Mouse (Mus musculus) gastrocnemius, adult 18-20 months (tissue): ENCODE results near the gene Ntm. TPM values are rescaled to one million over a fixed set of nuclear protein-coding genes. Genes with fewer than 3 reads are reported as not detected.

Experiments
- DNase-seq: peaks from one replicate; pipeline ENCODE4 v3.0.0; 2021; ENCODE audit warnings: low spot score
- total RNA-seq, 2 experiments: library from RNA; stranded (reverse); gene quantifications; 2 replicates each; pipeline ENCODE4 v1.2.3; 2021

Ntm gene
- total RNA-seq, 2 experiments from 2014 or later = 0.41 to 1.0 TPM

DNA sequence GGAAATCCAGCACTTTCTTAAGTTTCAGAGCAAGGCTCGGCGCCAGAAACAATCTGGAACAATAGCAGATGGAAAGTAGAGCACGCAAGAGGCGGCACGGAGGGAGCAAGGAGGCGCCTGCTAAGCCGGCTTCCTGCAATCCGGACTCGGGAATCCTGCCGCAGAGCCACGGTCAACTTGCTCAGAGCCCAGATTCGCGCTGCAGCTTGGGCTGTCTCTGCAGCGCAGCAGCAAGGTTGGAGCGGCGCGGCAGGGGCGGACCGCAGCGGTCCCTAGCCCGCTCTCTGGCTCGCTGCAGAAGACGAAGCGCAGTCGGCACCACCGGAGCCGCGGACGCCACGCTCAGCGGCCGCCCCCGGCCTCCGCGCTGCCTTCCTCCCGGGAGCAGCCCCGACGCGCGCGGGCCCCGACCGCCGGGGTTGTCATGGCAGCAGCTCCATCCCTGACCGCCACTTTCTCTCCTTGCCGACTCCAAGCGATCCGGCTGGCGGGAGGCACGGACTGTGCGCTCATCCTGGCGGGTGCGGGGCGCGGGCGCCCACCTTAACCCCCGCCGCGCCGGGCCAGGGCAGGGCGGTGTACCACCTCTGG is 550.7 kb downstream of the Ntm start:
- DNase-seq = peak; percentile 14

- DNase-seq = peak; percentile 20
Measured at GRCm38 (mm10) chr9:29411408-29412180, 551.3 kb downstream of the Ntm start.

- no peak for DNase-seq
Measured at GRCm38 (mm10) chr9:29410728-29411407, 552.1 kb downstream of the Ntm start.

- DNase-seq = no peak
Measured at GRCm38 (mm10) chr9:29410284-29410683, 552.7 kb downstream of the Ntm start.

GRCm38 (mm10) chr9:29409216-29409907 is 553.6 kb downstream of the Ntm start:
- DNase-seq = peak; percentile 28

DNA sequence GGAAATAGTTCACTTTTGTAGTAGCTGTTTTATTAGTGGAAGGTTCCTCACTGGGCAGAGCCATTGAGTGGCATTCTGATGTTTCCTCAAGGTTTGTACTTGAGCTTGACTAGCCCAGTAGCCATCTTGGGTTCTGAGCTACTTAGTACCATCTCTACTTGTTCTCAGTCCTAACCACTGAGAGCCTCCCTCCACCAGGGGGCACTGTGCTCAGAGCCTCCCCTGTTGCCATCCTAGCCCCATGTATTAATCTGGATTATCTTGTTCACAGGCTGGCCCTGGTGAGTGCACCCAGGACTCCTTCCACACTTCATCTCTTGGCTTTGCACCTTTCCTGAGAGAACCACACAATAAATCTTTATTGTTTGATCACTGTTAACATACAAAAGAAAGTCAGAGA is 555.0 kb downstream of the Ntm start:
- no peak for DNase-seq

DNA sequence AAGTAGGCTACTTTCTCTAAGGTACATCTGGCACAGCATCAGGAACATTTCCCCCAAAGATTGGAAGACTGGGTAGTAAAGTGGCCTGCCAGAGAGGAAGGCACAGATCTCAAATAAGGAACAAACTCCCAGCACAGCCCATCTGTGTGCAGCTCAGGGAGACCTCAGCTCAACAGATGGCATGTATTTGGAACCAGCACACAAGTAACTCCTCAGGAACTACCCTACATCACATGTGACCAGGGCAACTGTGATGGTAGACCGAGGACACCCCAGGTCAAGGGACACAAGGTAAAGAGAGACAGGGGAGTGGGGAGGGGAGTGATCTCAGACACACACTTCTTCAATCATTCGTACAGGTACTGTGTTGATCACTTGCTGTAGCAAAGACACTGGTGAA is 556.0 kb downstream of the Ntm start:
- DNase-seq = no peak

GRCm38 (mm10) chr9:29406046-29406445 is 556.9 kb downstream of the Ntm start:
- no peak for DNase-seq

- DNase-seq = no peak
Measured at GRCm38 (mm10) chr9:29400151-29400550, 562.8 kb downstream of the Ntm start.

DNA sequence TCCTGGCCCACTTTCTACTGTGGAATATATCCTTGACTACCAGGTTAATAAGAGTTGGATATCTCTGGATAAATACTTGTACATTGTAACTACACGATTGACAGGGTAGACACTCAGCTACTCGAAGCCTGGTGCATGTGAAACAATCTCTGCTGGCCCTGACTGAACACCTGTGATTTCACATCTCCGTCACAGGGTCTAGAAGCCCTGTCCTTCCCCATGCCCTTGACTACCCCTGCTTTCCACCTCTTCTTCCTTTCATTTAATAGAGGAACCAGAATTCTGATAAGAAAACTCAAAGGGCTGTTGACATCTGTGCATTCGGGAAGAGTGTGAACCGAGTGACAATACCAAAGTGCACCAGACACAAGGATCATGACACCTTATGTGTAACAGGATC is 566.8 kb downstream of the Ntm start:
- DNase-seq = no peak

- no peak for DNase-seq
Measured at GRCm38 (mm10) chr9:29393136-29393535, 569.8 kb downstream of the Ntm start.

GRCm38 (mm10) chr9:29390796-29391517 is 572.0 kb downstream of the Ntm start:
- no peak for DNase-seq

DNA sequence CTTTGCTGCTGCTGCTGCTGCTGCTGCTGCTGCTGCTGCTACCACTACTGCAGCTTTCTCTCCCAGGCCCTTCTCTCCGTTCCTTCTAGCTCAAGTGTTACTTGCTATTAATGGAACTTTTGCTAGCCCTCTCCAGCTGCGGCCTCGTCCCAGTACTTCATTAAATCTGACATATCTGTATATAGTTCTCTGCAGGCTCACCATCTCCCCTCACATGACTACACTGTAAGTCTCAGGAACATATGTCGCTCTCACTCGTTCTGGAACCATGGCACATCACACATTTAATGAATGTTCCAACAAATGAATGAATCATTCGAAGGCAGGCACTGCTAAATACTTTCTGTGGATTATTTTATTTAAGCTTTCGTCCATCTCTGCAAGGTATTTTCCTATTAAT is 573.7 kb downstream of the Ntm start:
- no peak for DNase-seq

DNA sequence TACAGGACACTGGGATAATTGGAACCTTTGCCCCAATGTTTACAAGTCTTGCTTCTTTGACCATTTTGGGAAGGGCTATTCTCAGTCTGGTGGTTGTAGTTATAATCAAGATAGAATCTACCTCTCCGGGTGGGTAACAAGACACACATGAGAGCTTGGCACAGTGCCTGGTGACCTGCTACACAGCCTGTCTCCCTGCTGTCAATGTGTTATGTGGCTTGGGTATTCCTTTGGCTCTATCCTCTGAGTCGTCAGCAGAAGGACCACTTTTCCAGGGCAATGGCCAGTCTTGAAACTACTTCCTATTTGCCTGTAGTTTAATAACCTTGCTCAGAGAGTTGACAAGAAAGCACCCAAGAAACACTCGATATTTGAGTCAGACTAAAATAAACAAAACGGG is 575.8 kb downstream of the Ntm start:
- no peak for DNase-seq

GRCm38 (mm10) chr9:29377172-29378002 is 585.6 kb downstream of the Ntm start:
- no peak for DNase-seq

DNA sequence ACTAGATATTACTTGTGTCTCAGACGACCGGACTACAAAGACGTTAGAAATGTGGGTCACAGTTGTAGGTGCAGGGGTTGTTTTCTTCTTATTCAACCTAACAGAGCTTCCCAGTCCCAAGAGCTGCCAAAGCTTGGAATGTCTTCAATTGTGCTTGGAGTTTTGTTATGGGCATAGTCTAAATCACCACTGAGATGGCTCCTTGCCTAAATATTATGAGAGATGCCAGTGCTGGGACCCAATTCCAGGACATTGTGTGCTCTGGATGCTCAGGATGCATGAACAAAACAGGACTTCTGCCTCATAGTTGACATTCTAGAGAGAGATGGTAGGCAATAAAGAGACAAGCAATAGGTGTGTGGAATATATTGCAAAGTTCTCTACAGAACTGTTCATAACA is 591.6 kb downstream of the Ntm start:
- DNase-seq = no peak

DNA sequence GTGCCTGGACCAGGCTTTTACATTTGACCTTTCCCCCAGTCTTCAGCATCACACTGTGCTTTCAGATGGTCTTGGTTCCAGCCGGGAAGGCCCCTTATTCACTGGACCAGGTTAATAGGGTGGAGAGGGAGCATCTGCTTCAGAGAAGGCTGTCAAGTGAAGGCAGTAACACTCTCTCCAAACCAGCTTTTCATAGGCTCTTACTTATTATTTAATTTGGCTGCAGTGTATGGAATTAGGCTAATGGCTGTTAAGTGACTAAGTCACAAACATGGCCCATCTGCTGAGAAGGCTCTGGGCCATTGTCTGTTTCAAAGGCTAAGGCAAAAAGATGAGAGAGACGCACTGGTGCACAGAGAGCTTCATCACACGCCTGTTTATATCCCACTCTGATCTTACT is 593.3 kb downstream of the Ntm start:
- DNase-seq = no peak

DNA sequence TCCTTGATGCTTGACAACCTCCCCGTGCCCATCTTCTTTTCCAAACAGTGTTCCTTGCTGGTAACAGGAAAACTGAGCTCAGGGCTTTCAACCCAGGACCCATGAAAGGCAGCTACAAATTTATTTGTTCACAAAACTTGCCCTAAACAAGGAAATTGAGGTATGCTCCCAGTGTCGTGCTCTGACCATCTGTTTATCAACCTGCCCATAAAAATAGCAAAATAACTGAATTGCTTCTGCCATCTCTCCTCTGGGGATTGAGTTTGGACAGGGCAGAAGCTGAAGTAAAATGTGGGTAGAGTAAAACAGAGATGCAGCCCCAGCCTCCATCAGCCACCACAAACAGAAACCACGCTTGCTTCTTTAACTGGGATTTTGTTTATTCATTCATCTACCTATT is 594.6 kb downstream of the Ntm start:
- no peak for DNase-seq

DNA sequence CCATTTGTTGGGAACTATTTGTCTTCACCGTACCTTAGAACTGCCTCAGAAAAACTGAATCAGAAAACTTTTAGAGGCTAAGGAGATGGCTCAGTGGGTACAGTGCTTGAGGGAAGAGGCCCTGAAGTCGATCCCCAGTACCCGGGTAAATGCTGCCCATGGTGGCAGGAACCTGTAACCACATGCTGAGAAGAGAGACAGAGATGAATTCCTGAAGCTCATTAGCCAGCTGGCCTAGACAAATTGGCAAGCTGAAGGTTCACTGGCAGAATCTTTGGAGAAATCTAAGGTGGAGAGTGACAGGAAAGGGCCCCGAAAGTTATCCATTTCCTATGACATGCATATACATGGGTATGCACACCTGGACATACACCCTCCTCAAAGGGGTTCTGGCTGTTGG is 605.1 kb downstream of the Ntm start:
- no peak for DNase-seq

DNA sequence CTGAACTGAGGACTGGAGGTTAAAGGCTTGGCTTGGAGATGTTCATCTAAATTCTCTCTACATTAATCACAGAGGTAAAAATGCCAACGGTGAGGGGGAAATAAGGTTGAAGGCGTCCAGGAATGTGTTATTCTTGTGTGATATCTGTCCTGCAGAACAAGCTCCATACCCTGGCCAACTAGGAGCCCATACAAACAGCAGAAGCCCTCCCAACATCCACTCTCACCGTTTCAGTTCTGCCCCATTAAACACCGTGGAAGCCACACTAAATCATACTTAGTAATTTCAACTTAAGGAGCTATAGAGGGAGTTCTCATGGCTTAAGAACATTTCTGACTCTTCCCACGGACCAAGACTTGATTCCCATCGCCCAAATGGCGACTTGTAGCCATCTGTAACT is 620.6 kb downstream of the Ntm start:
- no peak for DNase-seq

DNA sequence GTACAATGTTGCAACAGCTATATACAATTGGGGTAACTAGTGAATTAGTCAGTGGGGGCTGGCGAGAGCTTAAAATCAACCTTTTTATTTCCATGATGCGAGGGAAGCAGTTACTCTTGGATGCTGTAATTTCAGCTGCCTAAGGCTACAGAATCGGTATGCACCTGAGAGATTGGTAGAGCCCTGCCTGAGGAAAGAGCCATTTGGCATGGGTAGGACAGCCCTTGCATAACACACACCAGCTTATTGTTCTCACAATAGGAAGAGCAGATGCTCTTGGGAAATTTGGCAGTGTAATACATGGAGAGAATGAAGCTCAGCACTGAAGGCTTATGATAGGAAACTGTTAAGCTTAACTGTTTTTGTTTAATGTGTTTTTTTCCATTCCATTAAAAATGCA is 621.6 kb downstream of the Ntm start:
- no peak for DNase-seq
